Mouse (Mus musculus): ENCODE measurements around the gene Gast.

GRCm38 (mm10) chr11:100335731-100336130 lies 1.5 kb downstream of the Gast start:
- TF ChIP-seq POLR2A (IDR thresholded peaks at IDR 0.05; ENCODE audit: borderline replicate concordance, insufficient read depth, low read length) (no peak), CTCF (IDR thresholded peaks at IDR 0.05; ENCODE audit: borderline replicate concordance, insufficient read depth, low read depth, low read length) (no peak)

Data from cerebellum, adult 2 months (tissue).